Mouse (Mus musculus) ovary, postnatal 10 days (tissue): ENCODE data around the gene Rpl13a.
"Not testable (repeated sequence)": the region's sequence is repeated elsewhere in the genome, so short reads cannot be mapped to it uniquely, and the experiment has no call there.

Experiments
- DNase-seq: peaks from one replicate; pipeline ENCODE4 v3.0.0; 2022; ENCODE audit warnings: low spot score

Rpl13a gene

DNA sequence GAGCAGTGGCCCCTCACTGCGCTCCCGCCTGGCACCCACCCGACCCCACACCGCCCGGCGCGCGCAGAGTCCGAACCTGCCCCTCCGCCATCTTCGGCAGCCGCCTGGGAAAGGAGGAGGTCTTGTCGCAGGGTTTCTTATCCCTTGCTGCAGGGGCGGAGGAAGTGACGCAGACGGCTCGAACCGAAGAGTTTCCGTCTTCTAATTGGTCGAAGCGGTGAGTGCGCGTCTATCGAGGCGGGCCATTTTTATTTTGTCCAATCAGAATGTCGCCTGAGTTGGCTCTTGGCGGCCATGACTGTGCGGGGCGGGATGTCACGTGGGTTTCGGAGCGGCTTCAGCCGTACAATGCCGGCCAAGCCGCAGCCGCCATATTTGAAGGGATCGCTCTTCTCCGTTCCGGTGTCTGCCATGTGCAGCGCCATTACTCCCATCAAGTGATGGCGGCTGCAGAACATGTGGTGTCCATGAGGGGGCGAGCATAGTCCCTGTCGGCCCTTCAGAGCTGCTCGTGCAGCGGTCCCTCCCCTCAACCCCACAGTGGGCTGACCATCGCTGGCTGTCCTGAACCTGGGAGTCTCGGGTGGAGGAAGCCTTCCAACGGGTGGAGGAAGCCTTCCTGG lies at the start of gene Rpl13a:
Gene Rpl13a (minus strand): TSS at position 138 of the 623 bp plus-strand sequence.
- peak; percentile 92 for DNase-seq

DNA sequence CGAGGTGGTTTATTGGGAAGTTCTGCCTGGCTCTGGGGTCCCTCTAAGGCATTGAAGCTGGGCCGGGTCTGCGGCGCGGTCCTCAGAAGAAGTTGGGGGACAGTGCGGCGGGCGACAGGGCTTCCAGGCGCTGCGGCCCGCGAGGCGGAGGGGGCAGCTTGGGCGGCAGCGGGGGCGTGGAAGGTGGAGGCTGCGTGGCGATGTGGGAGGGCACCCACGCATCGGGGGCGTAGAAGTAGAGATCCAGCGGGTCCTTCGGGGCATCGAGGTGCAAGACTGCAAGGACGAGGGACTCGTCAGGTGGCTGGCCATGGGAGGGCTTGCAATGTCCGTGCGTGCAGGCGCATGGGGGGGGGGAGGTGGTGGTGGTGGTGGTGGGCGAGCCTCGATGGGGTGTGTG lies 47.8 kb upstream of the Rpl13a start:
- DNase-seq: no peak

DNA sequence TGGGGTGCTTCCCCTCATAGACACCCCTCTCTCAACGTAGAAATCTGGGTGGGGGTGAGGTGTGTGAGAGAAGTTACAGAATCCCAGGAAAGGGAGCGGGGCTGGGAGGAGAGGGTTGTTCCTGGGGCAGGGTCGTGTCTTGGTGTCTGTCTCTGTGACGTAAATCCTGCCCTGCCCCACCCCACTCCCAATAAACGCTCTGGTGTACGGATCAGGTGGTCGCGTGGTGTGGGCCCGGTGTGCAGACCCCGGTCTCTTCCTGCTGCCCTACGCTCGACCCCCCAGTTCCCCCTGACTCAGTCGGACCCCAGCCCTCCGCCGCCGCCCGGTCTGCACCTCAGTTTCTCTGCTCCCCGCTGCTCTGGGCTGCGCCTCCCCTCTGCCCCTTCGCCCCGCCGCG lies 47.4 kb upstream of the Rpl13a start:
- no peak for DNase-seq

DNA sequence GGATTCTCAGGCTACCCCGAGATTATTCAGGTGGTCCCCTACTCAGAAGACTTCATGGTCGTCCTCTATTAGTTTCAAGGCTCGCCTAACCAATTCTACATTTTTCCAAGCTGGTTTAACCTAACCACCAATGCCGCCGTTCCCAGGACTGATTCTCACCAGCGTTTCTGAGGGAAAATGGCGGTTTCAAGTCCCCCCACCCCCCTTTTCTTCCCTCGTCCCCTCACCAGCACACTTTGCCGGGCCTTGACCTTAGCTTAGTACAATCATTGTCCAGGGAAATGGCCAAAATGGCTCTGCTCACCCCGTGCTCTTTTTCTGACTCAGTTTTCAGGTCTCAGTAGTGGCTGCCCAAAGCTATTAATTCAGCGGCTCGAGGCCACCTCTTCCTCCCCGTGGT lies 46.8 kb upstream of the Rpl13a start:
- no peak for DNase-seq

DNA sequence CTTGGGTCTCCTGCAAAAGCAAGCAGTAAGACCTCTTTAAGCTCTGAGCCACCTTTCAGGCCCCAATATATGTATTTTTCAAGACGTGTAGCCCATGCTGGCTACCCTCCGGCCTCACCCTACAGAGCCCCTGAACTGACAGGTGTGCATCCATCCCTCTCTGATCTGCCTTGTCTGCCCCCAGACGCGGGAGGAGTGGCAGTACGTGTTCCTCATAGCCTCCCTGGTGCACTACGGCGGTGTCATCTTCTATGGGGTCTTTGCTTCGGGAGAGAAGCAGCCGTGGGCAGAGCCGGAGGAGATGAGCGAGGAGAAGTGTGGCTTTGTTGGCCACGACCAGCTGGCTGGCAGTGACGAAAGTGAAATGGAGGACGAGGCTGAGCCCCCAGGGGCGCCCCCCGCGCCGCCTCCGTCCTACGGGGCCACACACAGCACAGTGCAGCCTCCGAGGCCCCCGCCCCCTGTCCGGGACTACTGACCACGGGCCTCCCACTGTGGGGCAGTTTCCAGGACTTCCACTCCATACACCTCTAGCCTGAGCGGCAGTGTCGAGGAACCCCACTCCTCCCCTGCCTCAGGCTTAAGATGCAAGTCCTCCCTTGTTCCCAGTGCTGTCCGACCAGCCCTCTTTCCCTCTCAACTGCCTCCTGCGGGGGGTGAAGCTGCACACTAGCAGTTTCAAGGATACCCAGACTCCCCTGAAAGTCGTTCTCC lies 46.2 kb upstream of the Rpl13a start:
- DNase-seq: no peak

DNA sequence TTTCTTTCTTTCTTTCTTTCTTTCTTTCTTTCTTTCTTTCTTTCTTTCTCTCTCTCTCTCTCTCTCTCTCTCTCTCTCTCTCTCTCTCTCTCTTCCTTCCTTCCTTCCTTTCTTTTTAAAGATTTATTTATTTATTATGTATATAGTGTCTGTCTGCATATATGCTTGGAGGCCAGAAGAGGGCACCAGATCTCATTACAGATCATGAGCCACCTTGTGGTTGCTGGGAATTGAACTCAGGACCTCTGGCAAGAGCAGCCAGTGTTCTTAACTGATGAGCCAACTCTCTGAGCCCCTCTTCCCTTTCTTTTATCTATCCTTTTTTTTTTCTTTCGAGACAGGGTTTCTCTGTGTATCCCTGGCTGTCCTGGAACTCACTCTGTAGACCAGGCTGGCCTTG lies 45.2 kb upstream of the Rpl13a start:
- not testable (repeated sequence) for DNase-seq

DNA sequence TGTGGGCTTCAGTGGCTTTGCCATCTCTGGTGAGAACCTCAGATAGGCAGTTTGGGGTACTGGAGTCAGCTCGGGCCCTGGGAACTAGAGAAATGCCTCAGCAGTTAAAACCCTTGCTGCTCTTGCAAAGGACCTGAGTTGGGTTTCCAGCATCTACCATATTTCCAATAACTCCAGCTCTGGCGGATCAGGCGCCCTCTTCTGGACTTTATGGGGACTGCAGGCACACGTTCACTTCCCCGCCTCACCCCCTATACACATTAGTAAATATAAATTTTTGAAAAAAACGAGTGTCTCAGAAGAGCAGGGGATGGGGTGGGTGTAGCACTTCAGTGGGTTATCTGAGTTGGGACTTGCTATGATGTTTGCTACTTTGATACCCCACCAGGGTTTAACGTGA lies 44.4 kb upstream of the Rpl13a start:
- DNase-seq: no peak

DNA sequence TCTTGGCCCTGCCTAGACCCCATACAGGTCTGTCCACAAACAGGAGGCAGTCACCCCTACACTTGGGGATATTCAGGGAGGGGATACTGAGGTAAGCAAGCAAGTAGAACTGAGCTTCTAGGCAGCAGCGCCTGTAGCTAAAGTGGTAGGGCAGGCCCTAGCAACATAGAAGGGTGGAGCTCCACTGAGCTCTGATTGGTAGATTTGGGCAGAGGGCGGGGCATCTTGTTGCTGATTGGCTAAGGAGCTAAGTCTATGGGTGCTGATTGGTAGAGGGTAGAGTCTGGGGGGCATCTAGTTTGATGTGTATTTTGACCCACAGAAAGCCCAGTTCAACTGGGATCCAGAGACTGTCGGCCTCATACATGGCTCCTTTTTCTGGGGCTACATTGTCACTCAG lies 40.9 kb upstream of the Rpl13a start:
- no peak for DNase-seq

DNA sequence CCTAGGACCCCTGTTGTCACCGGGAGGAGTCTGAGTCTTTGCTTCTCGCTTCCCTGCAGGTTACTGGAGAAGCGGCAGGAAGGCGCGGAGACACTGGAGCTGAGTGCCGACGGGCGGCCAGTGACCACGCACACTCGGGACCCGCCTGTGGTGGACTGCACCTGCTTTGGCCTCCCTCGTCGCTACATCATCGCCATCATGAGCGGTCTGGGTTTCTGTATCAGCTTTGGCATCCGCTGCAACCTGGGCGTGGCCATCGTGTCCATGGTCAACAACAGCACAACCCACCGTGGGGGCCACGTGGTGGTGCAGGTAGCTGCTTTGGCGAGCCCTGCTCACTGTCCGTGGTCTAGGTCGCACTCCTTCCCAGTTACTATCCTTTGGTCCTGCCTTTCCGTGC lies 40.1 kb upstream of the Rpl13a start:
- DNase-seq: no peak

DNA sequence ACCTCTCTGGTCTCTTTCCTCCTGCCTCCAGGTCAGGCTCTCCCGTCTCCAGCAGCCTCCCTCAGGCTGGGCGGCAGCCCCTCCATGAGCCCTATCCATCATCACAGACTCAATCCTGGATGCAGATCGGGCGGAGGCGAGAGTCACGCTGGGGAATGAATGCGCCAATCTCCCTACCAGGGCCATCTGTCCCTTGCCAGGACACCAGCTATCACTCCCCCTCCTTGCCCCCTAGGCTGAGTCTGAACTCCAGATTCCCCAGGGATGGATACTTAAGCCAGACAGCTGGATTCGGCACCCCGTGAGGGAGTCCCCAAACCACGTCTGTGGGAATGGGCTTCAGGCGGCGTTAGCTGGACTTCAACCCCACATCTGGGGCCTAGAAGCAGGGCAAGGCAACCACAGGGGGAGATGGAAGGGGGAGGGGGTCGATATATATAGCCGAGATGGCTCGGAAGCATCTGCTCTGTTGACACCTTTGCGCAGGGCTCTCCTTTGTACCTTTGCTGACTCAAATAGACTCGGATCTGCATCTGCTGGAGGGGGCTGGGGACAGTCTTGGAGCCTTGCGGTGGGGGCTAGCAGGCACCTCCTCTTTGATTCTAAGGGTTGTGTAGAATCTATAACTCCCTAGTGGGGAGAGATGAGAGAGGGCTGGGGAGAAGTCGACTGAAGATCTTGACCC lies 39.3 kb upstream of the Rpl13a start:
- DNase-seq: no peak

DNA sequence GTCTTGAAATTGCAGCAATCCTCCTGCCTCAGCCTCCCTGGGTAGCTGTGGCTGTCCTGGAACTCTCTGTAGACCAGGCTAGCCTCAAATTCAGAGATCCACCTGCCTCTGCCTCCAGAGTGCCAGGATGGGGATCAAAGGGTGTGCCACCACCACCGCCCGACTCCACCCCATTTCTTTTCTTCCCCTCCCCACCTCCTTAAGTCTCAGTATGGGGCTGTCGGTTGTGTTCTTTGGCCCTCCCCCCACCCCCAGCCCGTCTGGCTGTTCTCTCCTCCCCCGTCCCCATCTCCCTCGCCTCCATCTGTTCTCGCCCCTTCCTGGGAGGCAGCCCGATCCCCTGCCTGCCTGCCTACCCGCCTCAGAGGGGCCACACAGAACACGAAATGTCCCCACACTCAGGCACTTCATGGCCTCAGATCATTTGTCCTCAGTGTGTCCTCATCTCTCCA lies 38.4 kb upstream of the Rpl13a start:
- DNase-seq: no peak

DNA sequence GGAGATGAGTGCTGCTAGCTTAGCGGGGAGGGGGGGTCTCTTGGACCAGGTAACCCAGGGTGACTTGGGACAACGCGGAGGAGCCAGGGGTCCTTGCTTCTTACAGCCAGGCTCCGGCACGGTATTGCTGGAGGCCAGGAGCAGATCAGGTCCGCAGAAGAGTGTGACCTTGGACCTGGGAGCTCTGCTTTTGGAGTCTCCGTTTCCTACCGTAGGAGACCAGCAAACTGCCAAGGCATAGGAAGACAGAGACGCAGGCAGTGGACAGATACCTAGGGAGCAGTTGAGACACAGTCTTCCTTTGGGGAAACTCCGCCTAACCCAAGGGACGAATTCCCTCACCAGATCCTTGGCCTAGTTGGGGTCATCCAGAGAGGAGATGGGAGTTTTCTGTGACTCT lies 37.1 kb upstream of the Rpl13a start:
- DNase-seq: no peak

DNA sequence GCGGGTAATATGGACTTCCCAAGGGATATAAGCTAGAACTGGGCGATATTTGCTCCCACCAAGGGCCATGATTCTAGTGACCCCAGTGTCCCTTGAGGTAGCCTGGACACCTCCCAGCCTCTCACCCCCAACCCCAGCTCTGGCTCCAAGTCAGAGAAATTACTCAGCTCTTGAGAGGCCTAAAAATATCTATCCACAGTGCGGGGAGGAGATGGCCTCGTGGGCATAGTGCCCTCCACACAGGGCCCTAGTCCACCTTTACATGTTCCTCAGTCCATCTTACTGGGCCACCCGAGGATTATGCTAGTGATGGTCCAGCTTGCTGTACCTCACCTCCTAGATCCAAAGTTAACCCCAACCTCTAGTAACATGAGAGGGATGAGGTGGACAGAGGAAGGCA lies 36.3 kb upstream of the Rpl13a start:
- no peak for DNase-seq

DNA sequence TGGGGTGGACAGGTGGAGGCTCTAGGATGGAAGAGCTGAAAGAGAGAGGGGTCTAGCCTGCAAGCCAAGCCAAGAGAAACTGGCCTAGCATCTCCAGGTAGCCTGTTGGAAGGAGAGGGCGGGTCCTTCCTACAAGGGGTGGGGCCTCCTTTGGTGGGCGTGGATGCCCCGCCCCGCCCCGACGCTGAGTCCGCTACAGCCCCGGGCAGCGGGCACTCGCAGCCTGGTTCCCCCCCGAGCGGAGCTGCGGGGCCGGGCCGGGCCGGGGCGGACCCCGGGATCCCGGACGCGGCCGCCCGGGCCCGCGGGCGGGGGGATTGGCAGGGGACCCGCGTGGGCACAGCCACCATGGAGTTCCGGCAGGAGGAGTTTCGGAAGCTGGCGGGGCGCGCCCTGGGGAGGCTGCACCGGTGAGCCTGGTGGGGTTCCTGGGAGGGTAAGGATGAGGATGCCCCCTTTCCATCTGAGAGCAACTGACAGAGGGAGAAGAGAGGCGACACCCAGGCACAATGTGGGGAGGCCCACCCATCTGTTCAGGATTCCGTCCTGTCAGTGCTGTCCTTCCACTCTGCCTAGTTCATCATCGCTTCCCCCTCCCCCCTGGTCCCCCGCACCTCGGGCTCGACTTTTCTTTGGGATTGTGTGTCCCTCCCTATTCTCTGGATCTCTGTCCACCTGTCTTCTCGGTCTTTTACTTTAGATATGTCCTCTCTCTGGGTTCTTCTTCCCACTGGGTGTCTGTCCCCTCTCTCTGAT lies 35.4 kb upstream of the Rpl13a start, which contains the start of gene Slc17a7:
Gene Slc17a7 (plus strand): TSS at position 215 of the 756 bp plus-strand sequence.
- DNase-seq: no peak

DNA sequence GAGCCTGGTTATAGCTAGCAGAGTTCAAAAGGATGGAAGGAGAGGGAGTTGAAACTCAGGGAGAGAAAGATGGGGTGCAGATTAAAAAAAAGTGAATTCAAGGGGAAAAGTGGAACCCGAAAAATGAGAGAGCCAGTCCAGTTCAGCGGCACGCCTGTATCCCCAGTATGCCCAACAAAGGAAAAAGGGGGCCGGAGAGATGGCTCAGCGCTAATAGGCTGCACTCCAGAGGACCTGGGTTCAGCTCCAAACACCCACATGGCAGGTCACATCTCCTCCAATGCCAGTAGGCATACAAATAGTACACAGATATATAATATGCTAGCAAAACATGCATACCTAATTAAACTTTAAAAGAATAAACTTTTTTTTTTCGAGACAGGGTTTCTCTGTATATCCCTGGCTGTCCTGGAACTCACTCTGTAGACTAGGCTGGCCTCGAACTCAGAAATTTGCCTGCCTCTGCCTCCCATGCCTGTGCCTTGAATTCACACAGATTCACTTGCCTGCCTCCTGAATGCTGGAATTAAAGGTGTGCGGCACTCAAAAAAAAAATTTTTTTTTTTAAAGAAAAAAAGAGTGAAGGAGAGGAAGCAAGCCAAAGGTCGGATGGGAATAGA lies 34.5 kb upstream of the Rpl13a start:
- DNase-seq: no peak

DNA sequence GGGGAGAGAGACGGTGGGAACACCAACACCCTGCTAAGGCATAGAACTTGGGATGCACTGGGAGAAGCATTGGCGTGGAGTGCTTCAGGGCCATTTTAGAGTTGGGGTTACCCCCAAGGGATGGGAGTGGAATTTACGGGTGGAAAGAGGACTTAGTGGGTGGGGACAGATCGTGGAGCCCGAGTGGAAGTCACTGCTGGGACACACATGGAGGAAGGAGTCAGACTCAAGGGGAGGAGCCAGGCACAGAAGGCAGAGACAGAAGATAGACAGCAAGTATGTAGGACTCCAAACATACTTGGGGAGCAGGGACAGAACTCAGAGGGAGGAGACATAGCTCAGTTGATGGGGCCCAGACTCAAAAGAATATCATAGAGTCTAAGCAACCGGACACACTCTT lies 34.0 kb upstream of the Rpl13a start:
- DNase-seq: no peak

DNA sequence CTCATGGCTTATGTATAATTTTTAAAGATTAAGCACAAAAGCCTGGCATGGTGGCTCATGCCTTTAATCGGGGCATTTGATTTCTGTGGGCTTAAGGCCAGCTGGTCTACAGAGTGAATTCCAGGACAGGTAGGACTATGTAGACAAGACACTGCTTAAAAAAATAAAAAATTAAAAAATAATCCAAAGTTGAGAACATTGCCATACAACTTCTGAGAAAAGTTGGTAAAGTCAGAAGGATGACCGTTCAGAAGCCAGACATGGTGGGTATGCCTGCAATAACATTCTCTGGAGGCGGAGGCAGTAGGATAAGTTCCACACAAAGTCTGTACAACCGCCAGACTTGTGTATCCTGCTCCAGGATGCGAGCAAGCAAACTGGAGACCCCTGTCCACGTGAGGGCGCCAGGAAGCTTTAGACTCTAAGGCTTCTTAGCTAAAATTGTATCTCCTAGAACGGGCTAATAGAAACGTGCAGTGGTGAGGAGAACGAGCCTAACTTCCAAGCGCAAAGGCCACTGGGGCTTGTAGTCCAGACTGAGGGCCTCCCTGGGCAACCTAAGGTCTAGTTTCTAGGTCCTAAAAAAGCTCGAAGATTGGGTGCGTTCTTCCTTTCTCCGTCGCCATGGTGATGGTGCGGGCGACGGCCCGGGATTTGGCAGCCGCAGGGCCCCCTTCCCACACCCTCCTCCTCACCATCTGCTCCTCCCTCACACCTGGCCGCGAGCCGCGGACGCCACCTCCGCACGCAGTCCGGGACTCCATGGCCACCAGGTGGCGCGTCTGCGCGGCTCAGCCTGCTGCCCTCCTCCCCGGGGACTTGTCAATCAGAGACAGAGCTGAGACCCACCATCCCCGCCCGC lies 33.3 kb upstream of the Rpl13a start:
- DNase-seq: peak; percentile 87

DNA sequence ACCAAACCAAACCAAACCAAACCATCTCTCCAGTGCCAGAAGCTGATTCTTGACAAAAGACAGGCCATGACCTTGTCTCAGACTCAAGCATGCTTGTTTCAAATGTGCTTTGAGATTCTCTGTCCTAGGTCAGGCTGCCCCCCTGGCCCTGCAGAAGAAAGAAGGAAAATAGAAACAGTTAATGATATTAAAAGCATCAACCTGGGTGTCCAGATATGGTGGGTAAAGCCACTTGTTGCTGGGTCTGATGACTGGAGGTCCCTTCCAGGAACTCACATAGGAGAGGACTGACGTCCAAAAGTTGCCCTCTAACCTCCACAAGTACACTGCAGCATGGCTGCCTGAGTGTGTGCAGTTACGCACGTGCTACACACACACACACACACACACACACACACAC lies 32.3 kb upstream of the Rpl13a start:
- no peak for DNase-seq

DNA sequence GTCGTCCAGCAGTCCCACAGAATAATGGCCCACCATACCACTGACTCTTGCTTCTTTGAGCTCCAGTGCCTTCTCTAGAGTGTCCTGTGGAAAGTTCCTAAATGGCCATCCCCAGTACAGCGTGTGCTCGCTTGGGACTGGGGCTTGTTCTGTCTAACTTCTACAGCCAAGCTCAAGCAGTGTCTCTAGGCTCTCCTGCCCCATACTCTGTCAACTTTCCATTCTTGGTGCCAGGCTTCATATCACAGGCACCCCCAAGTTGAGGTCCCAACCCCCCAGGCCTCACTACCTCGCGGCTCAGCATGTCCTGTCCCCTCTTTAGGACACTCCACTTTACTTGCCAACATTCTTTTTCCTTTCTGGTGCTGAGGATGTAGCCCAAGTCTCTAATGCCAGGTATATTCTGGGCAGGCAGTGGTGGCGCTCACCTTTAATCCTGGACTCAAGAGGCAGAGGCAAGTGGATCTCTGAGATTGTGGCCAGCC lies 31.8 kb upstream of the Rpl13a start:
- DNase-seq: no peak

DNA sequence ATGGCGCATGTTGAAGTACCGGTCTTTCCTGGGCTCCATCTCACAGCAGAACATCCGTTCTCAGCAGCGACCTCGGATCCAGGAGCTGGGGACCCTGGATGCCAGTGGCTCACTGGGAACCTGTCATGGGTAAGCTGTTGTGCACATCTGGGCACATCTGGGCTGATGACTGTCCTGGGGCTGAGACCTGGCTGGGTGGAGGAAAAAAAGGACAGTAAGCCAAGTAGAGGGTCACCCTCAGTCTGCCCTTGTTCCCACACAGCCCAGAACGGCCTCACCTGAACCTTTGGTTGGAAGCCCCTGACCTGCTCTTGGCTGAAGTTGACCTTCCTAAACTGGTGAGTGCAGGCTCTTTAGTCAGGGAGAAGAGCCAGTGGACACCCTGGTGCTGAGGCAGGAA lies 30.4 kb upstream of the Rpl13a start:
- no peak for DNase-seq

DNA sequence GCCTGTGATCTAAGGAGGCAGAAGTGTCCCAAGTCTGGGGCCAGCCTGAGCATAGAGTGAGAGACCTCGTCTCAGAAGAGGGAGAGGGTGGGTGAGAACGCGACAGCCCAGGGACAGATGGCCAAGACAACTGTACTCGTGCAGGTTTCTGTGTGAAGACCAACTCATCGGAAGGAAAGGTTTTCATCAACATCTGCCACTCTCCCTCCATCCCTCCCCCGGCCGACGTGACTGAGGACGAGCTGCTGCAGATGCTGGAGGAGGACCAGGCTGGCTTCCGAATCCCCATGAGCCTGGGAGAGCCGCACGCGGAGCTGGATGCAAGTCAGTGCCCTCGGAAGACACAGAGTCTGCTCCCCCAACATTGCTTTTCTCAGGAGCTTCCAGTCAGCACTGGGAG lies 28.9 kb upstream of the Rpl13a start:
- DNase-seq: no peak
